In the genomic region with DNA sequence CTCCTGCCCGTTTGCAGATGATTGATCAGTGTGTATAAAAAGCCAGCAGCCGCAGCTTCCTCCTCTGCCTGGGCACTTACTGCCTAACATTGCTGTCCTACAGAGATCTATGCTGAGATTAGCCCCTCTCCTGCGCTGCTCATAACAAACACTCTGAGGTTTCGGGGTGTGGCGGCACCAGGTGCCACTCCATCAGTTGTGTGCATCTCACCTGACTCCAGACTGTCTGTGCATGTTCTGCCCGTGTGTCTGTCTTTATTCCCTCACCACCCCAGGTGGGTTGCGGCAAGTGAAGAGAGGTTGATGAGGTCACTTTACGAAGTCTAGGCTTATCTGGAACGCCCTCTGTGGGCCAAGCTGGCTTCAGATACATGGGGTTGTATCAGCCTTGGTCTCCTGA, we compare ENCODE assay signal across 26 mouse cellular contexts. TPM values are rescaled to one million over a fixed set of nuclear protein-coding genes. Genes with fewer than 3 reads are reported as not detected.
DNase-seq lines count a peak whose midpoint lies in the region; ATAC-seq and TF ChIP-seq lines count a peak whose summit lies in the region.
"Had no signal": no experiment of that assay in that cellular context is flagged by ENCODE, and none has a peak within 500 bp of the region (broad histone marks: within the 10 kb centered on the region; RNA-seq: fewer than 3 reads in every experiment).

No protein-coding gene starts in this region.

- H3K4me1 ChIP-seq in ES-E14 (ENCODE audit: control insufficient read depth in 2 of 2, insufficient read depth in 2 of 2, low read length in 2 of 2, poor library complexity in 1 of 2): no peaks in the 10 kb centered on the region; a peak in 1 of 4 replicates
- H3K4me1 ChIP-seq: forebrain, embryonic 13.5 days; hindbrain, embryonic 10.5 days had no signal

- in situ Hi-C loops in ES-E14 (cut with MboI; ENCODE audit: low sequenced_read_pairs in 2 of 2, unreplicated experiment in 2 of 2): no loop called here

- ATAC-seq in inflammation-experienced regulatory T-cells, adult 6 months: peak; percentile 53
- ATAC-seq: forebrain, embryonic 13.5 days; lung, postnatal 0 days had no signal

- no peak overlapping the region for H3K27ac ChIP-seq in ES-E14 (ENCODE audit: insufficient read depth, low read depth, low read length, poor library complexity, severe bottlenecking)
- H3K27ac ChIP-seq: forebrain, embryonic 13.5 days; heart, adult 2 months; hindbrain, embryonic 10.5 days; layer of hippocampus, adult 2 months had no signal

- peak; percentile 21 for DNase-seq in thymus, postnatal 0 days (ENCODE audit: low spot score)
- no peak for DNase-seq in thymus, postnatal 36 days
- no peak for DNase-seq in ES-E14 (ENCODE audit: low read depth, low spot score)
- no peak for DNase-seq in spleen, postnatal 14 days (ENCODE audit: low spot score in 2 of 2)
- no peak for DNase-seq in neural tube, embryonic 10.5 days (ENCODE audit: extremely low spot score, low spot score)
- DNase-seq in cerebellum, adult 8-10 months: no peak
- DNase-seq: cerebellum, adult 18-20 months; cerebellum, postnatal 36 days; gastrocnemius, postnatal 10 days; heart, adult 2 months; kidney, adult 2 months; kidney, postnatal 14 days; left cerebral cortex, postnatal 4 days; liver had no signal

- H3K9me3 ChIP-seq in ES-E14 (ENCODE audit: control insufficient read depth, insufficient read depth, low read depth, low read length): no peaks in the 10 kb centered on the region
- H3K9me3 ChIP-seq: forebrain, embryonic 13.5 days; G1E; hindbrain, embryonic 10.5 days had no signal

- H3K36me3 ChIP-seq in ES-E14 (ENCODE audit: control insufficient read depth, insufficient read depth, low read length, poor library complexity, severe bottlenecking): no peaks in the 10 kb centered on the region
- H3K36me3 ChIP-seq: G1E; hindbrain, embryonic 10.5 days had no signal

- 0 out of 2 replicates have a peak overlapping the region, but pooled peaks have one; percentile 1 for H3K9ac ChIP-seq in ES-E14 (ENCODE audit: insufficient read depth, low read depth, low read length, poor library complexity, severe bottlenecking)
- H3K9ac ChIP-seq: forebrain, embryonic 13.5 days had no signal

- peak overlapping the region; percentile 37 to 41; a peak in 2 of 4 replicates for H3K4me3 ChIP-seq in ES-E14 (ENCODE audit: insufficient read depth in 1 of 2, low read depth in 1 of 2, low read length in 2 of 2, poor library complexity in 1 of 2, severe bottlenecking in 1 of 2)
- H3K4me3 ChIP-seq: forebrain, embryonic 13.5 days; heart, adult 2 months; hindbrain, embryonic 10.5 days; layer of hippocampus, adult 2 months had no signal

TF ChIP-seq in ES-E14, 5 proteins besides CTCF, POLR2A, EP300 and RAD21:
- TF ChIP-seq ZC3H11A (IDR thresholded peaks at IDR 0.05; ENCODE audit: borderline replicate concordance, low read depth, low read length) (no peak), CHD2 (IDR thresholded peaks at IDR 0.05; ENCODE audit: low read depth, low read length) (no peak), HCFC1 (IDR thresholded peaks at IDR 0.05; ENCODE audit: borderline replicate concordance, insufficient read depth, low read length) (no peak), ZNF384 (IDR thresholded peaks at IDR 0.05; ENCODE audit: low read depth, low read length) (no peak)

RNA-seq across cellular contexts. Expression of gene Zscan10, which starts 16.4 kb away (rescaled TPM):
- polyA plus RNA-seq in thymus, postnatal 0 days (2015; fragmentation: Nextera tagmentation; extraction: Ambion mirVana): 0.05 and 0.08 TPM in 2 replicates
- total RNA-seq in ES-E14 (2012; rRNA removed): 62.5 and 93.1 TPM in 2 replicates
- 1 to 10 TPM in 2 of 3 experiments, under 1 TPM in 1; 0.73 to 3.1 (median 1.2) TPM for polyA plus RNA-seq in inflammation-experienced regulatory T-cells, adult 6 months (2017; shearing (Covaris generic))
- total RNA-seq: adrenal gland, postnatal 4 days; gastrocnemius, postnatal 10 days; heart, adult 2 months; layer of hippocampus, adult 2 months; left cerebral cortex, postnatal 4 days; midbrain, postnatal 0 days had no signal
- polyA plus RNA-seq: forebrain, embryonic 13.5 days; frontal cortex, adult 2 months; heart, adult 2 months; heart, embryonic 16.5 days; kidney, adult 2 months; liver, embryonic 16.5 days; lung, postnatal 0 days; midbrain, postnatal 0 days; neural tube, embryonic 11.5 days had no signal

RNA-seq across cellular contexts. Expression of gene Zfp13, which starts 17.8 kb away (rescaled TPM):
- polyA plus RNA-seq in thymus, postnatal 0 days (2015; fragmentation: Nextera tagmentation; extraction: Ambion mirVana): 1.5 and 1.7 TPM in 2 replicates
- 19.9 and 26.9 TPM in 2 replicates for total RNA-seq in ES-E14 (2012; rRNA removed)
- polyA plus RNA-seq in inflammation-experienced regulatory T-cells, adult 6 months (2017; shearing (Covaris generic)): under 1 TPM in 1 of 3 experiments, not detected in 2; 0.71 TPM
- total RNA-seq: G1E had no signal

RNA-seq across cellular contexts. Expression of gene Mmp25, which starts 28.0 kb away (rescaled TPM):
- polyA plus RNA-seq in thymus, postnatal 0 days (2015; fragmentation: Nextera tagmentation; extraction: Ambion mirVana): 0.59 and 1.1 TPM in 2 replicates
- total RNA-seq in ES-E14 (2012; rRNA removed): 4.7 and 4.9 TPM in 2 replicates
- polyA plus RNA-seq in inflammation-experienced regulatory T-cells, adult 6 months (2017; shearing (Covaris generic)): 1 to 10 TPM in 2 of 3 experiments, under 1 TPM in 1; 0.80 to 6.6 (median 2.8) TPM
- polyA plus RNA-seq: G1E had no signal

RNA-seq across cellular contexts. Expression of gene Bicdl2, which starts 43.2 kb away (rescaled TPM):
- polyA plus RNA-seq in thymus, postnatal 0 days (2015; fragmentation: Nextera tagmentation; extraction: Ambion mirVana): 0.58 and 0.99 TPM in 2 replicates
- 1.1 and 2.9 TPM in 2 replicates for total RNA-seq in ES-E14 (2012; rRNA removed)
- under 1 TPM in 1 of 3 experiments, not detected in 2; 0.23 TPM for polyA plus RNA-seq in inflammation-experienced regulatory T-cells, adult 6 months (2017; shearing (Covaris generic))
- total RNA-seq: G1E; gastrocnemius, postnatal 10 days; heart, adult 2 months; layer of hippocampus, adult 2 months; left cerebral cortex, postnatal 4 days; midbrain, postnatal 0 days had no signal
- polyA plus RNA-seq: frontal cortex, adult 2 months; G1E; heart, adult 2 months; neural tube, embryonic 11.5 days had no signal

RNA-seq across cellular contexts. Expression of gene Zfp213, which starts 53.0 kb away (rescaled TPM):
- 14.6 and 14.9 TPM in 2 replicates for polyA plus RNA-seq in thymus, postnatal 0 days (2015; fragmentation: Nextera tagmentation; extraction: Ambion mirVana)
- 8.4 and 8.8 TPM in 2 replicates for total RNA-seq in ES-E14 (2012; rRNA removed)
- 1 to 10 TPM; 4.0 to 5.5 (median 4.8) TPM for polyA plus RNA-seq in inflammation-experienced regulatory T-cells, adult 6 months (2017; shearing (Covaris generic))
